Mouse (Mus musculus) MEL (cell line): ENCODE measurements at regions not wholly inside any gene's neighbourhood (a gene's known extent, or its start where the extent isn't known, plus 50 kb on each side); places are given as distances from the start of the nearest gene placed in this dataset.

Experiments used
- DNase-seq: peaks from one replicate; pipeline ENCODE4 v3.0.0; 2011; ENCODE audit warnings: low read depth, low spot score
- H3K27ac ChIP-seq: 2 replicates; pipeline ENCODE4 v1.5.1; 2012; ENCODE audit warnings: low read depth, mild to moderate bottlenecking, control low read depth, low read length, moderate library complexity; ENCODE audit not compliant: control insufficient read depth
- H3K27me3 ChIP-seq, 2 experiments: fragments of 150-350 bp in 1 of 2; sonication (generic) in 1 of 2; 2 replicates each; pipeline ENCODE4 v1.6.1; 2012; ENCODE audit warnings: low read length in 2 of 2, mild to moderate bottlenecking in 2 of 2, improper control_type of control experiment in 1 of 2, moderate library complexity in 1 of 2; ENCODE audit not compliant: insufficient read depth in 2 of 2, control insufficient read depth in 1 of 2
- H3K36me3 ChIP-seq, 2 experiments: 2 replicates each; pipeline ENCODE4 v1.6.1; 2012 to 2014; ENCODE audit warnings: low read length in 2 of 2, improper control_type of control experiment in 1 of 2, inconsistent platforms in 1 of 2, mild to moderate bottlenecking in 1 of 2; ENCODE audit not compliant: insufficient read depth in 2 of 2, control insufficient read depth in 1 of 2
- H3K4me1 ChIP-seq, 2 experiments: fragments of 150-350 bp in 1 of 2; sonication (generic) in 1 of 2; 2 replicates each; pipeline ENCODE4 v1.6.1; 2012; ENCODE audit warnings: low read length in 2 of 2, improper control_type of control experiment in 1 of 2, mild to moderate bottlenecking in 1 of 2; ENCODE audit not compliant: insufficient read depth in 2 of 2, control insufficient read depth in 1 of 2
- H3K4me3 ChIP-seq, 2 experiments: fragments of 150-350 bp in 1 of 2; sonication (generic) in 1 of 2; 2 replicates each; pipeline ENCODE4 v1.5.1; 2012; ENCODE audit warnings: low read depth in 2 of 2, low read length in 2 of 2, mild to moderate bottlenecking in 2 of 2, moderate library complexity in 2 of 2, control low read depth in 1 of 2, improper control_type of control experiment in 1 of 2; ENCODE audit not compliant: control insufficient read depth in 1 of 2, insufficient read depth in 1 of 2
- H3K79me2 ChIP-seq: 2 replicates; pipeline ENCODE4 v1.6.1; 2012; ENCODE audit warnings: mild to moderate bottlenecking, low read length, moderate library complexity; ENCODE audit not compliant: control insufficient read depth, poor library complexity, insufficient read depth
- H3K9ac ChIP-seq: 2 replicates; pipeline ENCODE4 v1.6.1; 2012; ENCODE audit warnings: low read depth, mild to moderate bottlenecking, control low read depth, low read length, moderate library complexity; ENCODE audit not compliant: control insufficient read depth, poor library complexity, severe bottlenecking
- H3K9me3 ChIP-seq: fragments of 150-350 bp; sonication (generic); replicated peaks from 2 replicates; pipeline ENCODE4 v1.6.1; 2012; ENCODE audit warnings: mild to moderate bottlenecking, low read length, improper control_type of control experiment, moderate library complexity; ENCODE audit not compliant: insufficient read depth
- CHD1 ChIP-seq: IDR thresholded peaks from 2 replicates; pipeline ENCODE4 v1.6.1; 2012; ENCODE audit warnings: low read depth, mild to moderate bottlenecking, inconsistent platforms, low read length, improper control_type of control experiment
- CHD2 ChIP-seq: IDR thresholded peaks from 2 replicates; pipeline ENCODE4 v1.6.1; 2011; ENCODE audit warnings: low read length, improper control_type of control experiment
- E2F4 ChIP-seq: IDR thresholded peaks from 2 replicates; pipeline ENCODE4 v1.6.1; 2011; ENCODE audit warnings: low read depth, low read length, improper control_type of control experiment, borderline replicate concordance
- ELF1 ChIP-seq: IDR thresholded peaks from 2 replicates; pipeline ENCODE4 v1.6.1; 2014; ENCODE audit warnings: low read depth, mild to moderate bottlenecking, inconsistent platforms, low read length, improper control_type of control experiment, moderate library complexity
- EP300 ChIP-seq, 2 experiments: IDR thresholded peaks; 2 replicates each; pipeline ENCODE4 v1.6.1; 2011; ENCODE audit warnings: improper control_type of control experiment in 2 of 2, low read length in 2 of 2, low read depth in 1 of 2, mild to moderate bottlenecking in 1 of 2
- ETS1 ChIP-seq: IDR thresholded peaks from 2 replicates; pipeline ENCODE4 v1.6.1; 2012; ENCODE audit warnings: low read depth, mild to moderate bottlenecking, inconsistent platforms, low read length, improper control_type of control experiment, moderate library complexity
- HCFC1 ChIP-seq: IDR thresholded peaks from 2 replicates; pipeline ENCODE4 v1.6.1; 2012; ENCODE audit warnings: low read depth, mild to moderate bottlenecking, inconsistent platforms, low read length, improper control_type of control experiment, moderate library complexity
- JUND ChIP-seq: IDR thresholded peaks from 2 replicates; pipeline ENCODE4 v1.6.1; 2011; ENCODE audit warnings: low read depth, mild to moderate bottlenecking, improper control_type of control experiment, low read length
- MAX ChIP-seq: IDR thresholded peaks from 2 replicates; pipeline ENCODE4 v1.6.1; 2011; ENCODE audit warnings: low read length, improper control_type of control experiment
- MEF2A ChIP-seq: IDR thresholded peaks from 2 replicates; pipeline ENCODE4 v1.6.1; 2014; ENCODE audit warnings: low read depth, mild to moderate bottlenecking, inconsistent platforms, low read length, improper control_type of control experiment; ENCODE audit not compliant: poor library complexity, insufficient replicate concordance, severe bottlenecking; ENCODE audit errors: extremely low read depth
- MXI1 ChIP-seq: IDR thresholded peaks from 2 replicates; pipeline ENCODE4 v1.6.1; 2011; ENCODE audit warnings: mild to moderate bottlenecking, low read depth, low read length, improper control_type of control experiment
- MYB ChIP-seq: IDR thresholded peaks from 2 replicates; pipeline ENCODE4 v1.6.1; 2011; ENCODE audit warnings: mild to moderate bottlenecking, low read depth, low read length, improper control_type of control experiment
- MYC ChIP-seq: IDR thresholded peaks from 2 replicates; pipeline ENCODE4 v1.6.1; 2011; ENCODE audit warnings: low read depth, mild to moderate bottlenecking, low read length, improper control_type of control experiment, moderate library complexity
- NELFE ChIP-seq: IDR thresholded peaks from 2 replicates; pipeline ENCODE4 v1.6.1; 2011; ENCODE audit warnings: low read depth, low read length, improper control_type of control experiment
- POLR2A ChIP-seq, 2 experiments: IDR thresholded peaks; 2 replicates each; pipeline ENCODE4 v1.6.1; 2011 to 2012; ENCODE audit warnings: low read length in 2 of 2, mild to moderate bottlenecking in 2 of 2, control low read depth in 1 of 2, improper control_type of control experiment in 1 of 2, low read depth in 1 of 2, moderate library complexity in 1 of 2; ENCODE audit not compliant: control insufficient read depth in 1 of 2, insufficient read depth in 1 of 2, poor library complexity in 1 of 2
- POLR2AphosphoS2 ChIP-seq: IDR thresholded peaks from 2 replicates; pipeline ENCODE4 v1.6.1; 2011; ENCODE audit warnings: low read length, improper control_type of control experiment
- POLR2AphosphoS5 ChIP-seq: IDR thresholded peaks from 2 replicates; pipeline ENCODE4 v1.6.1; 2012; ENCODE audit warnings: low read depth, borderline replicate concordance, mild to moderate bottlenecking, inconsistent platforms, low read length, moderate library complexity, mixed read lengths
- RCOR1 ChIP-seq: IDR thresholded peaks from 2 replicates; pipeline ENCODE4 v1.6.1; 2012; ENCODE audit warnings: low read depth, mild to moderate bottlenecking, inconsistent platforms, low read length, improper control_type of control experiment
- SIN3A ChIP-seq: IDR thresholded peaks from 2 replicates; pipeline ENCODE4 v1.6.1; 2012; ENCODE audit warnings: low read length, improper control_type of control experiment, inconsistent platforms
- SMC3 ChIP-seq: IDR thresholded peaks from 2 replicates; pipeline ENCODE4 v1.6.1; 2011; ENCODE audit warnings: low read depth, low read length, improper control_type of control experiment
- TBP ChIP-seq: IDR thresholded peaks from 2 replicates; pipeline ENCODE4 v1.8.0; 2011; ENCODE audit warnings: low read depth, low read length, improper control_type of control experiment
- UBTF ChIP-seq: IDR thresholded peaks from 2 replicates; pipeline ENCODE4 v1.6.1; 2012; ENCODE audit warnings: low read depth, mild to moderate bottlenecking, inconsistent platforms, low read length, improper control_type of control experiment, moderate library complexity, borderline replicate concordance; ENCODE audit not compliant: insufficient read depth
- USF2 ChIP-seq, 2 experiments: IDR thresholded peaks; 2 replicates each; pipeline ENCODE4 v1.6.1; 2011 to 2012; ENCODE audit warnings: improper control_type of control experiment in 2 of 2, low read length in 2 of 2, borderline replicate concordance in 1 of 2, inconsistent platforms in 1 of 2, low read depth in 1 of 2, mild to moderate bottlenecking in 1 of 2; ENCODE audit not compliant: insufficient read depth in 1 of 2
- ZC3H11A ChIP-seq: IDR thresholded peaks from 2 replicates; pipeline ENCODE4 v1.6.1; 2012; ENCODE audit warnings: low read depth, mild to moderate bottlenecking, inconsistent platforms, low read length, improper control_type of control experiment
- ZMIZ1 ChIP-seq: IDR thresholded peaks from 2 replicates; pipeline ENCODE4 v1.6.1; 2012; ENCODE audit warnings: low read depth, mild to moderate bottlenecking, inconsistent platforms, low read length, improper control_type of control experiment, moderate library complexity

- H3K4me3 ChIP-seq, result no peak overlapping the region
- no peak for DNase-seq
- H3K27me3 ChIP-seq, result no peaks in the 10 kb centered on the region
- H3K9ac ChIP-seq, result no peak overlapping the region
- no peaks in the 10 kb centered on the region for H3K9me3 ChIP-seq
- no peak overlapping the region for H3K27ac ChIP-seq
- no peaks in the 10 kb centered on the region for H3K79me2 ChIP-seq
- H3K36me3 ChIP-seq, result no peaks in the 10 kb centered on the region
- H3K4me1 ChIP-seq, result no peaks in the 10 kb centered on the region
- no peak for TF ChIP-seq POLR2AphosphoS2
- TF ChIP-seq MEF2A, result no peak
- no peak for TF ChIP-seq SMC3
- no peak for TF ChIP-seq CHD1
- no peak for TF ChIP-seq SIN3A
- TF ChIP-seq ELF1, result no peak
- TF ChIP-seq ETS1, result no peak
- TF ChIP-seq UBTF, result no peak
- no peak for TF ChIP-seq CHD2
- no peak for TF ChIP-seq ZC3H11A
- no peak for TF ChIP-seq POLR2A (IDR thresholded peaks at IDR 0.05; ENCODE audit: control insufficient read depth in 1 of 2, insufficient read depth in 1 of 2, low read depth in 1 of 2, low read length in 2 of 2, poor library complexity in 1 of 2)
- TF ChIP-seq USF2 (IDR thresholded peaks at IDR 0.05; ENCODE audit: borderline replicate concordance in 1 of 2, insufficient read depth in 1 of 2, low read depth in 1 of 2, low read length in 2 of 2), result no peak
- no peak for TF ChIP-seq HCFC1
- no peak for TF ChIP-seq MXI1
These were observed 107.8 kb upstream of the Ipo5 start for GRCm38 (mm10) chr14:120803191-120803590.

- Histone ChIP-seq H3K9me3 (no peaks in the 10 kb centered on the region), H3K9ac (no peak overlapping the region), H3K4me3 (no peak overlapping the region), H3K27ac (no peak overlapping the region), H3K27me3 (no peaks in the 10 kb centered on the region), H3K36me3 (no peaks in the 10 kb centered on the region), H3K4me1 (no peaks in the 10 kb centered on the region), H3K79me2 (no peaks in the 10 kb centered on the region)
- DNase-seq, result no peak
- TF ChIP-seq E2F4 (no peak), EP300 (IDR thresholded peaks at IDR 0.05; ENCODE audit: low read depth in 1 of 2, low read length in 2 of 2) (no peak), TBP (no peak), POLR2AphosphoS5 (no peak), MYB (no peak), RCOR1 (no peak), JUND (no peak), CHD2 (no peak), MYC (no peak), NELFE (no peak), ZMIZ1 (no peak), MAX (no peak)
These were observed 107.3 kb upstream of the Ipo5 start for GRCm38 (mm10) chr14:120803739-120804138.
